Mouse (Mus musculus) E14TG2a.4 (cell line): ENCODE data around the gene Fam217b.

Experiments
- CTCF ChIP-seq: conservative IDR thresholded peaks from 2 replicates; pipeline ENCODE4 v1.5.1; 2014; ENCODE audit warnings: low read length
- POU5F1 ChIP-seq: IDR thresholded peaks from 2 replicates; pipeline ENCODE4 v1.6.1; 2014; ENCODE audit warnings: low read length, borderline replicate concordance

GRCm38 (mm10) chr2:178450961-178451360 is 36.6 kb downstream of the Fam217b start:
- no peak for TF ChIP-seq CTCF
- TF ChIP-seq POU5F1, result no peak
